Mouse (Mus musculus) layer of hippocampus, postnatal 36 days (tissue): ENCODE data around the gene Chkb. TPM values are rescaled to one million over a fixed set of nuclear protein-coding genes. Genes with fewer than 3 reads are reported as not detected.

Experiments used
- DNase-seq, 2 experiments: peaks; one replicate each; pipeline ENCODE4 v3.0.0; 2022
- total RNA-seq, 2 experiments: library from RNA; stranded (reverse); gene quantifications; 2 replicates each; pipeline ENCODE4 v1.2.3; 2021

The Chkb gene
- total RNA-seq, 2 experiments from 2014 or later: 37.5 to 43.0 TPM

DNA sequence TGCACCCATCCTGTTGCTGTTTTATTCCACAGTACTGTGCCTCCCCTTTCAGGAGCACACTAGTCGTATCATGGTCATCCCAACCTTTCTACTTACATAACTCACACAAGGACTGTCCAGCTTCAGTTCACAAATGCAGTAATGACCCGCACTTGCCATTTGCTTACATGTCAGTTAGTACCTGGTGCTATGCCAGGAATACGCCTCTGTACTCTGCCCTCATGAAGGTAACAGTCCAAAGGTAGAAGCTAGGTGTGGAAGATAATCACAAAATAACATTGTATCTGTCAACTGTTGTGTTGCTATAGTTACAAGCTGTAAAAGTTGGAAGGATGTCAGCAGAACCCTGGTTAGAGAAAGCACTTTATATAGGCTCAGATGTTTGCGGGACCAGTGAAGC, 32.8 kb downstream of the Chkb start:
- DNase-seq: no peak

- DNase-seq: no peak
These were observed 39.6 kb downstream of the Chkb start for GRCm38 (mm10) chr15:89390081-89390480.

DNA sequence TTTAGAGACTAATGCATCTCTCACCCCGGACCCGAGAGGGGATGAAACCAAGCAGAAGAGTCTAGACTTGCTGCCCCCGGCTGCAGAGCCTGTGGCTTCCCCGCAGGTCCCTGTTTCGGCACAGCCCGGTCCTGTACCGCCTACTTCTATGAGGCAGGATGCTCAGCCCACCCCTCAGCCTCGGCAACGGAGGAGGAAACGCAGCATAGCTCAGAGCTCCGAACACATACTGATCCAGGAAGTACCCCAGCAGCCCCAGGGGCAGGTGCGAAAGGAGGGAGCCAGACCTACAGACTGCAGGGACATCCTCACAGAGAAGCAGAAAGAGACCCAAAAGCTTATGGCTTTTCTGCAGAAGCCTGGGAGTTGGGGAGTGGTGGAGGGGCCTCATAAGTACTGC, 42.6 kb downstream of the Chkb start:
- no peak for DNase-seq

GRCm38 (mm10) chr15:89384617-89385016, 45.1 kb downstream of the Chkb start, which contains the start of gene Klhdc7b:
Klhdc7b (plus strand) TSS chr15:89384917.
- DNase-seq: no peak

DNA sequence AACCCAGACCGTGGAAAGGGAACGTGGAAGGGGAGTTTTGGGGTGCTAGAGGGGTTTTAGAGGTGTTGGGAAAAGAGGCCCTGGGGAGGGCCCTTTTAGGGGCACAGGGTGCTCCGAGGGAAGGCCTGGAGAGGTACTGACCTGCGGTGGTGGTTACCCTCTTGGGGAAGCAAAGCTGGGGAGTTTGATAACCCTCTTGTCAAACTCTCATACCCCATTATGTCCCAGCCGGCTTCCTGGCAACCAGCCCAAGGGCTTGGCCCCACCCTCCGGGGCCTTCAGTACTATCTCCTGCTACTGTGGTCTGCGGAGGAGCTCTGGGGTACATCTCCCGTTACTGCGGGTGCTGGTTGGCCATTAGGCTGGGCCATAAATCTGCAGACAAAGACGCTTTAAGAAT, 50.3 kb downstream of the Chkb start:
- no peak for DNase-seq

DNA sequence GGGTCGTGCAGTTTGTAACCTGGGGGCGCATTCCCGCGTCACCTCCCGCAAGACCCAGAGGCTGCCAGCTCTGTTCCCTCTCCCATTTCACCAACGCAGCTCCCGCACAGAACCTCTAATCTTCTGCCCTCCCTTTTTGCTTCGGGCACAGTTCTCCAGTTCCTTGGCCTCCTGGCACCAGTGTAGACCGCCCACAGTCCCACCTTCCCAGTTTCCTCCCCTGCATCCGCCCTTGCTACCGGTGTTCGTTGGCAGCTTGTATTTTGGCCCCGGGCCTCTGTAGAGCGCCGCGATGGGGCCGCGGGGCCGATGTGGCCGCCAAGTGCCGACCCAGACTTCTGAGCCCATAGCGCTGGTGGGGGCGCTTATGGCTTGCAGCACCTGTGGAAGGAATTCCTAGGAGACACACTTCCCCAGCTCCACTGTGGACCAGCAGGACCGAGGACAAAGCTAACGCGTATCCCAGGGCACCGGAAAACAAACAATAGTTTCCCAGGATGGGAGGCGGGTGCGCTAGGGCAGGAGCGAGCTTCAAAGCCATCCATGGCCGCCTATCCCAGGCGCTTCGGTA, 50.8 kb downstream of the Chkb start, which contains the start of gene Odf3b:
TSS of gene Odf3b (minus strand) at position 452 of the 571 bp plus-strand sequence.
- DNase-seq: no peak

- DNase-seq: no peak
These were observed 51.5 kb downstream of the Chkb start for GRCm38 (mm10) chr15:89377938-89378828.

- no peak for DNase-seq
These were observed 52.3 kb downstream of the Chkb start for GRCm38 (mm10) chr15:89377362-89377761.

DNA sequence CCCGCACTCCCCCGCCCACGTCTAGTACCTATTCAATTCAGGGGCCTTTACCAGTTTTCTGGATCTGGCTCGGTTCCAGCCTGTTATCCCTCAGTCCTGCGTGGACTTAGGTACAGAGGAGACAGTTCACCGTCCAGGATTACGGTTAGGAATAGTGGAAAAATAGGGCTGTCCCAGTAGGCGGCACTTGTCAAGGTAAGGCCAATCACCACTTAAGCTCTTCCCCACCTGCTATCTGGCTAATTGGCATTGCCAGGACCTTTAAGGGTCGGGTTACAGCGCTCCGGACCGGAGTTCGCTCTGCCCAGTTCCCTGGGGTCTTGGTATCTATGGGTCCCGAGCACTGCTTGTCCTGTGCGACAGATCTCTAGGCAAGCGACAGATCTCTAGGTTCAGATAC, 52.8 kb downstream of the Chkb start, which contains the start of gene Tymp:
TSS of gene Tymp (minus strand) at position 83 of the 400 bp plus-strand sequence.
- DNase-seq: no peak

Other genes starting within 250 kb of the Chkb start
- gene Plxnb2, start 249.1 kb downstream of the Chkb start, total RNA-seq: 10 to 100 TPM; 51.0 to 58.7 TPM
- 10 to 100 TPM; 33.5 to 38.7 TPM for gene Dennd6b, start 233.4 kb downstream of the Chkb start, total RNA-seq
- 100 to 1,000 TPM; 158 to 162 TPM for gene Ppp6r2, start 218.4 kb downstream of the Chkb start, total RNA-seq
- gene Sbf1, start 114.6 kb downstream of the Chkb start, total RNA-seq: 100 to 1,000 TPM; 330 to 340 TPM
- not detected for gene Adm2, start 107.2 kb downstream of the Chkb start, total RNA-seq
- not detected for gene Miox, start 95.5 kb downstream of the Chkb start, total RNA-seq
- 10 to 100 TPM; 19.7 to 21.4 TPM for gene Lmf2, start 74.2 kb downstream of the Chkb start, total RNA-seq
- gene Ncaph2, start 74.2 kb downstream of the Chkb start, total RNA-seq: 10 to 100 TPM; 87.0 to 95.3 TPM
- 10 to 100 TPM; 31.5 to 32.6 TPM for gene Sco2, start 56.1 kb downstream of the Chkb start, total RNA-seq
- gene Tymp, start 52.9 kb downstream of the Chkb start, total RNA-seq: 1 to 10 TPM; 1.4 to 1.5 TPM
- 1 to 10 TPM; 2.7 to 2.8 TPM for gene Odf3b, start 50.6 kb downstream of the Chkb start, total RNA-seq
- under 1 TPM; 0.25 to 0.68 TPM for gene Klhdc7b, start 45.0 kb downstream of the Chkb start, total RNA-seq
- not detected for gene Syce3, start 19.4 kb downstream of the Chkb start, total RNA-seq
- gene Cpt1b, start 4.0 kb downstream of the Chkb start, total RNA-seq: 1 to 10 TPM; 1.8 to 2.3 TPM
- gene C730034F03Rik, start 319 bp downstream of the Chkb start, total RNA-seq: 1 to 10 TPM; 2.6 to 3.1 TPM
- under 1 TPM in 1 of 2 experiments, not detected in 1; 0.30 TPM for gene Gm44502, start 212 bp downstream of the Chkb start, total RNA-seq
- 100 to 1,000 TPM; 248 to 284 TPM for gene Mapk8ip2, start 24.0 kb upstream of the Chkb start, total RNA-seq
- 10 to 100 TPM; 28.6 to 30.6 TPM for gene Arsa, start 47.5 kb upstream of the Chkb start, total RNA-seq
- gene Shank3, start 69.7 kb upstream of the Chkb start, total RNA-seq: 100 to 1,000 TPM; 244 to 255 TPM
- 1 to 10 TPM in 1 of 2 experiments, under 1 TPM in 1; 0.91 to 1.2 TPM for gene Acr, start 138.4 kb upstream of the Chkb start, total RNA-seq
- gene Rabl2, start 162.0 kb upstream of the Chkb start, total RNA-seq: 10 to 100 TPM; 27.1 to 31.2 TPM